Mouse (Mus musculus) hindbrain, embryonic 11.5 days (tissue): ENCODE data around the gene Frmd4a. TPM values are rescaled to one million over a fixed set of nuclear protein-coding genes. Genes with fewer than 3 reads are reported as not detected.

Experiments
- ATAC-seq: fragments of 200-750 bp; cut with Nextera tagmentation; 2 replicates; pipeline ENCODE4 v1.8.0; 2017; ENCODE audit warnings: mild to moderate bottlenecking, moderate TSS enrichment, moderate library complexity; ENCODE audit not compliant: low FRiP score
- DNase-seq: peaks from one replicate; pipeline ENCODE4 v3.0.0-alpha.2; 2015; ENCODE audit warnings: low spot score
- H3K27ac ChIP-seq: fragments of 300-500 bp; sonication (generic); 2 replicates; pipeline ENCODE4 v1.5.1; 2014; ENCODE audit warnings: mild to moderate bottlenecking, low read depth, low read length
- H3K27me3 ChIP-seq: fragments of 300-500 bp; sonication (generic); 2 replicates; pipeline ENCODE4 v1.6.1; 2014; ENCODE audit warnings: mild to moderate bottlenecking, low read length, moderate library complexity, mixed read lengths; ENCODE audit not compliant: control insufficient read depth, insufficient read depth
- H3K36me3 ChIP-seq: fragments of 300-500 bp; sonication (generic); 2 replicates; pipeline ENCODE4 v1.6.1; 2014; ENCODE audit warnings: mild to moderate bottlenecking, low read length, moderate library complexity, mixed read lengths; ENCODE audit not compliant: control insufficient read depth, insufficient read depth
- H3K4me1 ChIP-seq: fragments of 300-500 bp; sonication (generic); replicated peaks from 2 replicates; pipeline ENCODE4 v1.6.1; 2014; ENCODE audit warnings: low read length, mixed read lengths; ENCODE audit not compliant: control insufficient read depth, insufficient read depth
- H3K4me2 ChIP-seq: fragments of 300-500 bp; sonication (generic); replicated peaks from 2 replicates; pipeline ENCODE4 v1.6.1; 2014; ENCODE audit warnings: mild to moderate bottlenecking, low read depth, low read length
- H3K4me3 ChIP-seq: fragments of 300-500 bp; sonication (generic); 2 replicates; pipeline ENCODE4 v1.5.1; 2014; ENCODE audit warnings: low read depth, low read length
- H3K9ac ChIP-seq: fragments of 300-500 bp; sonication (generic); 2 replicates; pipeline ENCODE4 v1.6.1; 2014; ENCODE audit warnings: low read depth, low read length
- H3K9me3 ChIP-seq: fragments of 300-500 bp; sonication (generic); 2 replicates; pipeline ENCODE4 v1.6.1; 2016; ENCODE audit warnings: low read length; ENCODE audit not compliant: control insufficient read depth
- WGBS: fragments of 180-500 bp; shearing (Covaris S2); extraction: QIAGEN DNeasy Blood & Tissue Kit; methylation state at CpG from one replicate; pipeline ENCODE4 v1.1.7; 2014; 5-methylcytosine and 5-hydroxymethylcytosine counted together
- polyA plus RNA-seq: library from polyadenylated mRNA; unstranded; fragments of >200 nt; fragmentation: Nextera tagmentation; extraction: Ambion mirVana; gene quantifications from 2 replicates; pipeline ENCODE4 v1.2.1, GENCODE M21; 2014

The Frmd4a gene
- polyA plus RNA-seq, 1 experiment from 2014 or later = 72.7 TPM

DNA sequence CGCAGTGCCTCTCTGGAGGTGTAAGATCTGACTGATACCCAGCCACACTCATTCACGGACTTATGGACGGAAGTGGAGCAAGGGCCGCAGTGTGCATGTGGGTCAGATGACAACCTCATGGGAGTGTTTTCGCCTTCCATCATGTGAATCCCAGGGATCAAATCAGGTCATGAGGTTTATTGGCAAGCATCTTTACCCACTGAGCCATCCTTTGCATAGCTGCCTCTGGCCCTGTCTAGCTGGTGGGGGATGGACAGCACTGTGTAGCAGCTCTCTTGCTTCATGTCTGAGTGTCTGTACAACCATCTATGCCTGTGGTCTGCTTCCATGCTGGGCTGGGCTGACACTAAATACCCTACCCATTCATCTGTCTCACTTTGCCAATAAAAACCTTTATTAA is 443.4 kb downstream of the Frmd4a start:
- Histone ChIP-seq H3K27me3 (no peaks in the 10 kb centered on the region), H3K4me3 (no peak overlapping the region), H3K9me3 (no peaks in the 10 kb centered on the region), H3K4me1 (peaks cover 26% of the 10 kb centered on the region), H3K4me2 (no peak overlapping the region), H3K36me3 (no peaks in the 10 kb centered on the region), H3K9ac (peak overlapping the region; percentile 31; the same call in 1 of the 2 replicates), H3K27ac (peak overlapping the region; percentile 74)
- DNase-seq (peak; percentile 21), ATAC-seq (peak; percentile 52; the same call in 1 of the 2 replicates)
- WGBS = 35% methylated on average over 5 of the region's 5 CpGs

DNA sequence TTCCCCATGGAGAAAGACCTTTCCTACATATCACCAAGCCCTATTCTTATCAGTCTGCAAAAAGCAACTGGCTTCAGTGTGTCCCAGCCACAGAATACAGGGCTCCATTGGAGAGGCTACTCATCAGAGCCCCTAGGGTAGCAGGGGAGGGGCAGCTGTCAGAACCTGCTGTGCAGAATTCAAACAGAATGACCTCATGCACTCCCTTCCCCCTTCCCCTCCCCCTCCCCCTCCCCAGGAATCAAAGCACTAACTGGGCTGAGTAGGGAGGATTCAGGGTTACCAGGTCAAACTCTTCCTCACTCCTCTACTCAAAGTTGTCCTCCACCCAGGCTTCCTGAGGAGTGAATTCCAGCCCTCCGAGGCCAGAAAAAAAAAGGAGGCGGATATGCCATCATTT is 444.0 kb downstream of the Frmd4a start:
- WGBS = 8% methylated on average over 2 of the region's 2 CpGs
- Histone ChIP-seq H3K36me3 (no peaks in the 10 kb centered on the region), H3K27ac (peak overlapping the region; percentile 74), H3K27me3 (no peaks in the 10 kb centered on the region), H3K9ac (peak overlapping the region; percentile 27; the same call in 1 of the 2 replicates), H3K4me1 (peaks cover 26% of the 10 kb centered on the region), H3K4me3 (no peak overlapping the region), H3K9me3 (no peaks in the 10 kb centered on the region), H3K4me2 (no peak overlapping the region; the same call in 1 of the 2 replicates)
- peak; percentile 65 for ATAC-seq
- peak; percentile 63 for DNase-seq

DNA sequence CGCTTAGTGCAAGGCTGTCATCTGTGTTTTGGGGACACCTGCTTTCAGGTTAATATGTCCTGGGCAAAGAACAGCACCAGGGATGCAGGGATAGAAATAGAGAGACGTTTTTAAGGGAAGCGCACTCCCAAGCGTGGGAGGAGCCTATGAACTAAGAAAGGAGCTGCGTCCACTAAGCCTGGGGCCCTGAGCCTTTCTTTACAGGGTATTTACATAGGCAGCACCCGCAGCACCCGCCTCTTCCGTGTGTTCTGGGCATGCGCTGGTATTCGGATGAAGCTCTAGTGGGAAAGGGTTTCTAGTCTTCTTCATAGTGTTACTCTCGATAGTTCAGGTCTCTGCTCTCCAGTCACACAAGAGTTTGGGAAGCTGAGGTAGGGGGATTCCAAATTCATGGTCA is 445.0 kb downstream of the Frmd4a start:
- Histone ChIP-seq H3K4me2 (no peak overlapping the region), H3K27me3 (no peaks in the 10 kb centered on the region), H3K9ac (no peak overlapping the region), H3K27ac (0 out of 2 replicates have a peak overlapping the region, but pooled peaks have one; percentile 33), H3K9me3 (no peaks in the 10 kb centered on the region), H3K4me3 (no peak overlapping the region), H3K36me3 (no peaks in the 10 kb centered on the region), H3K4me1 (peaks cover 26% of the 10 kb centered on the region)
- DNase-seq (peak; percentile 59), ATAC-seq (peak; percentile 33; the same call in 1 of the 2 replicates)
- WGBS = 21% methylated on average over 11 of the region's 11 CpGs

DNA sequence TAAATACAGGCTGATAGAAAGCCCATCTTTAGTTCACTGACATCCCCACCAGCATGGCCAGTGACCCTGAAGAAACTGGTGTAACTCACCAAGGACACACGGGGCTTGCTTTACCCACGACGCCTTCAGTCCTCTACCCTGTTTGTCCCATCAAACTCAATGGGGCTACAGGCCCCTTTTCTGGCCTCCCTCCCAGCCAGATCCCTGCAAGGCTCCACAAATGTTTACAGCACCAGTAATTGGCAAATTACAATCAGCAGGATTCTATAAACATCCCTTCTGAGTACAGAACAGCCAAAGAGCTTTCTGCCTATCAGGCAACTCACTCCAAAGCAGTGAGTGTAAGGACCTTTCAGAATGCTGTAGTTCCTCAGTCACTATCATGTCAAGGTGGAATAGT is 448.6 kb downstream of the Frmd4a start:
- WGBS = 68% methylated on average over 3 of the region's 3 CpGs
- Histone ChIP-seq H3K4me1 (peaks cover 10% of the 10 kb centered on the region), H3K9me3 (peaks cover 2% of the 10 kb centered on the region), H3K9ac (no peak overlapping the region), H3K4me3 (no peak overlapping the region), H3K27me3 (no peaks in the 10 kb centered on the region), H3K27ac (no peak overlapping the region), H3K4me2 (no peak overlapping the region), H3K36me3 (no peaks in the 10 kb centered on the region)
- DNase-seq = no peak
- ATAC-seq = no peak

- Histone ChIP-seq H3K9ac (no peak overlapping the region), H3K4me2 (no peak overlapping the region), H3K4me3 (no peak overlapping the region), H3K9me3 (peaks cover 2% of the 10 kb centered on the region), H3K36me3 (no peaks in the 10 kb centered on the region), H3K27ac (no peak overlapping the region), H3K27me3 (no peaks in the 10 kb centered on the region), H3K4me1 (0 out of 2 replicates have a peak, but pooled peaks cover under 1% of the 10 kb centered on the region)
- ATAC-seq = no peak
- 92% methylated on average over 7 of the region's 7 CpGs for WGBS
- DNase-seq = no peak
These were observed 449.8 kb downstream of the Frmd4a start for GRCm38 (mm10) chr2:4467314-4467713.

GRCm38 (mm10) chr2:4472760-4473480 is 455.4 kb downstream of the Frmd4a start:
- H3K27ac ChIP-seq = no peak overlapping the region
- H3K27me3 ChIP-seq = no peaks in the 10 kb centered on the region
- ATAC-seq (0 out of 2 replicates have a peak, but pooled peaks have one; percentile 27), DNase-seq (peak; percentile 44)
- peaks cover 2% of the 10 kb centered on the region for H3K9me3 ChIP-seq
- no peaks in the 10 kb centered on the region for H3K4me1 ChIP-seq
- 54% methylated on average over 7 of the region's 7 CpGs for WGBS
- H3K36me3 ChIP-seq = 0 out of 2 replicates have a peak, but pooled peaks cover 2% of the 10 kb centered on the region
- H3K4me2 ChIP-seq = no peak overlapping the region
- no peak overlapping the region for H3K9ac ChIP-seq
- no peak overlapping the region for H3K4me3 ChIP-seq

DNA sequence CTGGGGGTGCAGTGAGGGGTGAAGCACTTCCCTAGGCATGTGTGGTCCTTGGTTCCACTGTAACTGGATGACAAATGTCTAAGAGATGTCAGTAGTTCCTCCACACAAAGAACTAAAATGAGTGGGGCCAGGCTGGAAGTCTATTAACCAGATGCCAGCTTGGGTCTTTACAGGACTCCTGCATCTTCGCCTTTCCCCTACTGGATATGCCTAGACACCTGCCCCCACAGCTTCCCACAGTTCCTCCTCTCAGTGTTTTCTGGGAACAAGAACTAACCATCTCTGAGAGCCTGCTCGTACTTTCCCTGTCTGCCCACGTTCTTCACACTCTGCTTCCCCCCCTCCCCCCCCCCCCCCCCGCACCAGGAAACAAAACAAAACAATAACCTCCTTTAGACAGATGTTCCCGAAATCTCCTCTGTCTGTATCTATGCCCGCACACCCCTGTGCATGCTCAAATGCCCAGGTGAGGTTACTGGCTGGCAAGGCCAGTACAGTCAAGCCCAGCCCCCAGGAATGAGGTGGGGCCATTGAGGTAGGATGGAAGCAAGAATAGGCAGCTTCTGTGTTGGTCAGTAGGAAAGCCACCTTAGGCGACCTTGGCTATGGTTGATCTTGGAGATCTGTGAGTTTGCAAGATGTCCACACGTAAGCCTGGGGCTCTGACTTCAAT is 456.5 kb downstream of the Frmd4a start:
- H3K9me3 ChIP-seq = no peaks in the 10 kb centered on the region
- H3K27me3 ChIP-seq = no peaks in the 10 kb centered on the region
- DNase-seq (no peak), ATAC-seq (no peak)
- H3K27ac ChIP-seq = no peak overlapping the region
- 63% methylated on average over 8 of the region's 8 CpGs for WGBS
- H3K9ac ChIP-seq = no peak overlapping the region
- 0 out of 2 replicates have a peak, but pooled peaks cover 2% of the 10 kb centered on the region for H3K36me3 ChIP-seq
- H3K4me2 ChIP-seq = no peak overlapping the region
- H3K4me3 ChIP-seq = no peak overlapping the region
- no peaks in the 10 kb centered on the region for H3K4me1 ChIP-seq

DNA sequence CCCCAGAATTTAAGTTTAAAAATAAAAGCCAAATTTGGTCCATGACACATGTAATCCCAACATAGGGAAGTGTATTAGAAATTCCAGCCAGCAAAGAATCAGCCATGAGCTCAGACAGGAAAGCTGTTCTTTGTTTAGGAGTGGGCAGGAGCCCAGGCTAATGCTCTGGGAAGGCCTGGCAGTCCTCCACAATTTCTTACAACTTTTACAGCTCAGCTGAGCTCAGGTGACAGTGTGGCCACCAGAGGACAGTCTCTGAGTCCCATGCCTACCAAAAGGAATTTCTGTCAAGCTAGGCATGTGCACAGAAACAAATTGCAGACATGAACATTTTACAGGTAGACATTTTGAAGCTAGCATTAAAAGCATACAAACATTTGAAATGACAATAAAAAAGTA is 457.0 kb downstream of the Frmd4a start:
- no peaks in the 10 kb centered on the region for H3K9me3 ChIP-seq
- H3K4me2 ChIP-seq = no peak overlapping the region
- H3K27ac ChIP-seq = no peak overlapping the region
- 0 out of 2 replicates have a peak, but pooled peaks cover 2% of the 10 kb centered on the region for H3K36me3 ChIP-seq
- H3K9ac ChIP-seq = no peak overlapping the region
- ATAC-seq = no peak
- no peak overlapping the region for H3K4me3 ChIP-seq
- H3K27me3 ChIP-seq = no peaks in the 10 kb centered on the region
- DNase-seq = no peak
- no peaks in the 10 kb centered on the region for H3K4me1 ChIP-seq
